Mouse (Mus musculus) fat pad, adult 2 months (tissue): Measurements from ENCODE around the gene Arhgef16.

Source experiments
- DNase-seq: peaks from one replicate; pipeline ENCODE4 v3.0.0-alpha.2; 2011; ENCODE audit warnings: low read depth, low spot score; ENCODE audit errors: extremely low read depth

Gene Arhgef16

GRCm38 (mm10) chr4:154301466-154301881, at the start of gene Arhgef16:
Gene Arhgef16, minus strand, starts transcription at chr4:154301676.
- no peak for DNase-seq

GRCm38 (mm10) chr4:154348197-154348786, 46.8 kb upstream of the Arhgef16 start:
- DNase-seq: no peak

- DNase-seq: no peak
Measured at GRCm38 (mm10) chr4:154346731-154347522, 45.5 kb upstream of the Arhgef16 start.

GRCm38 (mm10) chr4:154336650-154337049, 35.2 kb upstream of the Arhgef16 start:
- DNase-seq: no peak

- DNase-seq: no peak
Measured at GRCm38 (mm10) chr4:154335761-154336160, 34.3 kb upstream of the Arhgef16 start, which contains the start of gene B230104I21Rik. Gene B230104I21Rik, plus strand, starts transcription at chr4:154336127.

- DNase-seq: no peak
Measured at GRCm38 (mm10) chr4:154334699-154335402, 33.4 kb upstream of the Arhgef16 start.

GRCm38 (mm10) chr4:154333300-154333699, 31.8 kb upstream of the Arhgef16 start:
- no peak for DNase-seq

- DNase-seq: no peak
Measured at GRCm38 (mm10) chr4:154331271-154331670, 29.8 kb upstream of the Arhgef16 start.

- DNase-seq: no peak
Measured at GRCm38 (mm10) chr4:154330001-154330400, 28.5 kb upstream of the Arhgef16 start.

GRCm38 (mm10) chr4:154328836-154329235, 27.4 kb upstream of the Arhgef16 start:
- no peak for DNase-seq

GRCm38 (mm10) chr4:154328431-154328830, 27.0 kb upstream of the Arhgef16 start:
- no peak for DNase-seq

- DNase-seq: no peak
Measured at GRCm38 (mm10) chr4:154325410-154325809, 23.9 kb upstream of the Arhgef16 start.

GRCm38 (mm10) chr4:154313622-154313967, 12.1 kb upstream of the Arhgef16 start:
- DNase-seq: no peak

GRCm38 (mm10) chr4:154312935-154313621, 11.6 kb upstream of the Arhgef16 start:
- DNase-seq: no peak

GRCm38 (mm10) chr4:154312143-154312812, 10.8 kb upstream of the Arhgef16 start:
- DNase-seq: no peak

- no peak for DNase-seq
Measured at GRCm38 (mm10) chr4:154310576-154311262, 9.2 kb upstream of the Arhgef16 start.

- no peak for DNase-seq
Measured at GRCm38 (mm10) chr4:154309131-154309530, 7.7 kb upstream of the Arhgef16 start.

GRCm38 (mm10) chr4:154299541-154300271, 1.8 kb downstream of the Arhgef16 start:
- no peak for DNase-seq

GRCm38 (mm10) chr4:154297761-154298160, 3.7 kb downstream of the Arhgef16 start:
- DNase-seq: no peak
